Mouse (Mus musculus) embryo, embryonic 9.5 days (tissue): ENCODE measurements at regions not wholly inside any gene's neighbourhood (a gene's known extent, or its start where the extent isn't known, plus 50 kb on each side); places are given as distances from the start of the nearest gene placed in this dataset.
A peak's percentile ranks its signal among the peaks of the same experiment; 100 is the strongest.
"Not testable (repeated sequence)": the region's sequence is repeated elsewhere in the genome, so short reads cannot be mapped to it uniquely, and the experiment has no call there.

ENCODE experiments used
- DNase-seq: peaks from one replicate; pipeline ENCODE4 v3.0.0-alpha.2; 2017; ENCODE audit errors: extremely low spot score

GRCm38 (mm10) chr2:107869304-107869958, 579.0 kb downstream of the Kcna4 start:
- DNase-seq: no peak

GRCm38 (mm10) chr2:107879663-107880062, 589.2 kb downstream of the Kcna4 start:
- DNase-seq: peak; percentile 6

- no peak for DNase-seq
These were observed 595.8 kb downstream of the Kcna4 start for GRCm38 (mm10) chr2:107886063-107886762.

- DNase-seq: no peak
These were observed 597.8 kb downstream of the Kcna4 start for GRCm38 (mm10) chr2:107888245-107888644.

- no peak for DNase-seq
These were observed 634.7 kb downstream of the Kcna4 start for GRCm38 (mm10) chr2:107925116-107925515.

GRCm38 (mm10) chr2:107926606-107927005, 636.2 kb downstream of the Kcna4 start:
- DNase-seq: no peak

- DNase-seq: no peak
These were observed 644.9 kb downstream of the Kcna4 start for GRCm38 (mm10) chr2:107935336-107935735.

- DNase-seq: no peak
These were observed 645.3 kb downstream of the Kcna4 start for GRCm38 (mm10) chr2:107935775-107936174.

- no peak for DNase-seq
These were observed 650.9 kb downstream of the Kcna4 start for GRCm38 (mm10) chr2:107941374-107941773.

GRCm38 (mm10) chr2:107945837-107946451, 655.5 kb downstream of the Kcna4 start:
- peak; percentile 37 for DNase-seq

GRCm38 (mm10) chr2:107955608-107956127, 665.2 kb downstream of the Kcna4 start:
- not testable (repeated sequence) for DNase-seq

GRCm38 (mm10) chr2:107963921-107964320, 673.5 kb downstream of the Kcna4 start:
- not testable (repeated sequence) for DNase-seq

GRCm38 (mm10) chr2:107964841-107965240, 674.4 kb downstream of the Kcna4 start:
- no peak for DNase-seq

- DNase-seq: no peak
These were observed 675.2 kb downstream of the Kcna4 start for GRCm38 (mm10) chr2:107965336-107966306.

- peak; percentile 24 for DNase-seq
These were observed 678.1 kb downstream of the Kcna4 start for GRCm38 (mm10) chr2:107968526-107968925.

GRCm38 (mm10) chr2:107969526-107969925, 679.1 kb downstream of the Kcna4 start:
- no peak for DNase-seq

GRCm38 (mm10) chr2:107973528-107973927, 683.1 kb downstream of the Kcna4 start:
- DNase-seq: no peak

GRCm38 (mm10) chr2:107994831-107995230, 704.4 kb downstream of the Kcna4 start:
- no peak for DNase-seq

GRCm38 (mm10) chr2:108011534-108011933, 721.1 kb downstream of the Kcna4 start:
- DNase-seq: no peak

GRCm38 (mm10) chr2:108023206-108023605, 732.8 kb downstream of the Kcna4 start:
- DNase-seq: no peak

- no peak for DNase-seq
These were observed 740.2 kb downstream of the Kcna4 start for GRCm38 (mm10) chr2:108030657-108031056.
